Mouse (Mus musculus) E14TG2a.4 (cell line): ENCODE data around the gene Epb41l4b.

ENCODE experiments used
- H3K27me3 ChIP-seq: 2 replicates; pipeline ENCODE4 v1.6.1; 2014; ENCODE audit warnings: low read length, control low read depth; ENCODE audit not compliant: insufficient read depth
- H3K36me3 ChIP-seq: 2 replicates; pipeline ENCODE4 v1.6.1; 2014; ENCODE audit warnings: low read length, control low read depth; ENCODE audit not compliant: insufficient read depth
- H3K4me1 ChIP-seq: replicated peaks from 2 replicates; pipeline ENCODE4 v1.6.1; 2014; ENCODE audit warnings: low read depth, low read length, control low read depth
- H3K4me3 ChIP-seq: replicated peaks from 2 replicates; pipeline ENCODE4 v1.5.1; 2014; ENCODE audit warnings: mild to moderate bottlenecking, low read length
- H3K9me3 ChIP-seq: 2 replicates; pipeline ENCODE4 v1.6.1; 2014; ENCODE audit warnings: low read length, control low read depth
- CTCF ChIP-seq: conservative IDR thresholded peaks from 2 replicates; pipeline ENCODE4 v1.5.1; 2014; ENCODE audit warnings: low read length
- NANOG ChIP-seq: IDR thresholded peaks from 2 replicates; pipeline ENCODE4 v1.6.1; 2014; ENCODE audit warnings: borderline replicate concordance, low read length, mixed read lengths
- POU5F1 ChIP-seq: IDR thresholded peaks from 2 replicates; pipeline ENCODE4 v1.6.1; 2014; ENCODE audit warnings: low read length, borderline replicate concordance

Gene Epb41l4b

DNA sequence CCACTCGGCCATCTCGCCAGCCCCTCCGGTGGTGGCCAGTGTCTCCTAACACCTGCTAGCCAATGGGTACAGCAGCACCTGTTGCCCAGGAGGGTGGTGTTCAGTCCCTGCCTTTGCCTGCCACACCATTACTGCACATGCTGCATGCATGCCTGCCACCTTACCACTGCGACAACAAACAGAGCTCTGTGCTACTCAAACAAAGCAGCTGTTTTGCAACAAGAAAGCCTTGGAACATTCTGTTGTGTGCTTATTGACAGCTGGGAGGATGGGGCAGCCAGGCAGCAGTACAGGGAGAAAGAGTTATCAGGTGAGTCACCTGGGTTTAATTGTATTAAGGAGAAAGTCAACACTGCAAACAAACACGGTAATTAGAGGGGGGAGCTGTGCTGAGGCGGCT is 72.6 kb downstream of the Epb41l4b start:
- Histone ChIP-seq H3K27me3 (no peaks in the 10 kb centered on the region), H3K4me1 (peaks cover 68% of the 10 kb centered on the region), H3K9me3 (no peaks in the 10 kb centered on the region), H3K36me3 (no peaks in the 10 kb centered on the region), H3K4me3 (no peak overlapping the region)
- TF ChIP-seq NANOG (no peak), POU5F1 (no peak), CTCF (no peak)

DNA sequence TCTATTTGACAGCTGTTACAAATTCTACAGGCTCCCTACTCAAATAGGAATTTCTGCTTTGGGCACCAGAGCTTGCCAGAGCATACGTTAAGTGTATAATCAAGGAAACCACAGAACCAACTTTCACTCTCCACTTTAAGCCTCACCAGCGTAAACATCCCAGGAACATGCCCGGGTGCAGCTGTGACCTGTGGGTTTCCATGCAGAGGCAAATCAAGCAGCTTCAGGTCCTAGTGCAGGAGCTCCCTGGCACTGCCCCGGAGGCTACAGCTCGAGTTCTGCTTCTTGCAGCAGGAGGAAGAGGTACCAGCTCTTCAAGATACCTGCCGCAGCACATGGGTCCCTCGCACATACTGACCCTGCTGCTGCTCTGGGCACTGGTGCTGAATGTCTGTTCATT is 74.8 kb downstream of the Epb41l4b start:
- TF ChIP-seq POU5F1 (no peak), NANOG (no peak), CTCF (no peak)
- no peaks in the 10 kb centered on the region for H3K36me3 ChIP-seq
- H3K4me1 ChIP-seq: peaks cover 74% of the 10 kb centered on the region
- no peaks in the 10 kb centered on the region for H3K9me3 ChIP-seq
- no peak overlapping the region for H3K4me3 ChIP-seq
- no peaks in the 10 kb centered on the region; the same call in 1 of the 2 replicates for H3K27me3 ChIP-seq

- H3K4me1 ChIP-seq: peaks cover 70% of the 10 kb centered on the region
- TF ChIP-seq NANOG: no peak
Observed at GRCm38 (mm10) chr4:57067801-57068200, 75.4 kb downstream of the Epb41l4b start.

DNA sequence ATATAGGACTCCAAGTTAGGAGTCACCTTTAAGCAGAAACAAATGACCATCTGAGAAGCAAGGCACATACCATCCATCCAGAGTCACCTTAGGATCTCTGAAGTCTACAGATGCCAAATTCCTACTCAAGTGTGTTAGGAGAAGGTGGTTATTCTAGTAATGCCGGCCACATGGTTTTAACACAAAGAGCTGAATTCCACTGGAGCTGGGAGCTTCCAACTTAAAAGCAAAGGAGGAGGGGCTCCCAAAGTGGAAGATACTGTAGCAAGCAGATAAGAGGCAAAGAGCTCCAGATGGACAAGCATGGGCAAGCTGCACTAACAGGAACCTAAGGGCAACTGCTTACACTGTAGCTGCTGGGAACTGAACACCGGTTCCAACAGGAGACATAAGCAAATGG is 76.3 kb downstream of the Epb41l4b start:
- TF ChIP-seq POU5F1 (no peak), NANOG (no peak), CTCF (no peak)
- Histone ChIP-seq H3K9me3 (no peaks in the 10 kb centered on the region), H3K27me3 (no peaks in the 10 kb centered on the region; the same call in 1 of the 2 replicates), H3K4me1 (peaks cover 61% of the 10 kb centered on the region), H3K4me3 (no peak overlapping the region), H3K36me3 (no peaks in the 10 kb centered on the region)

More at GRCm38 (mm10) chr4:57067801-57068200, 75.4 kb downstream of the Epb41l4b start:
- H3K4me3 ChIP-seq: no peak overlapping the region
- H3K9me3 ChIP-seq: no peaks in the 10 kb centered on the region
- no peaks in the 10 kb centered on the region for H3K36me3 ChIP-seq
- no peaks in the 10 kb centered on the region; the same call in 1 of the 2 replicates for H3K27me3 ChIP-seq

DNA sequence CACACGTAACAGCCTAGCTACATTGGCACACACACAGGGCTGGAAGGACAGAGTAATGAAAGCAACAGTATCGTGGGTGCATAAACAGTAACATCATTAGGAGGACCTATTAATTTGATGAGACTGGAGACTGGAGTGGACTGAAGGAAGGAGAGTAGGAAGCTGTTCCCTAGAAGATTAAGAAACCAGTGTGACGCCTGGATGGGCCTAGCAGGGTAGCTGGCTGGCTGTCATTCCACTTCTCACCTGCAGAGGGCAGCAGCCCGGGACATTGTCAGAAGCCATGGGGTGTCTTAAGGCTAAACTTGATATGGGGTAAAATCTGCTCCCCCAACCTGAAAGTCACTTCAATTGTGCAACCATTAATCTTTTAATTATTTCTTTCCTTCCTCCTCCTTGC is 78.0 kb downstream of the Epb41l4b start:
- H3K9me3 ChIP-seq: no peaks in the 10 kb centered on the region
- TF ChIP-seq NANOG (no peak), CTCF (peak; percentile 99), POU5F1 (no peak)
- peaks cover 49% of the 10 kb centered on the region for H3K4me1 ChIP-seq
- no peaks in the 10 kb centered on the region; the same call in 1 of the 2 replicates for H3K27me3 ChIP-seq
- H3K36me3 ChIP-seq: no peaks in the 10 kb centered on the region
- peak overlapping the region; percentile 49 for H3K4me3 ChIP-seq

DNA sequence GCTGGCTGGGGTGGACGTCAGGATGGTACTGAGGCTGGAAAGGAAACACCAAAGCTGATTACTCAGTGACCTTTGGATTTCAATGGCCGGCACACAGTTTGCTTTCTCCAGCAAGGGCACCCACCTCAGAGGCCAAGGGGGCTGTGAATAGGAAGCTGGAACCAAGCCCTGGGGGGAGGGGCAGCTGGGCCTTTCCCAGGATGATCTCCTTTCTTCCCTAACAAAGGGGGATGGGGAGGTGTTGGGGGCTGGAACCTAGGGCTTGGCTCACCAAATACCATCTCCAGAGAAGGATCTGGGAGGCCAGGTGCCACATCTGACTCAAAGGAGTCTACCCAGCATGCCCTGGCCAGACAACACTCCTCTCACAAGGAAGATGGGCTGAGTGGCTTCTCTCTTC is 78.4 kb downstream of the Epb41l4b start:
- Histone ChIP-seq H3K4me1 (peaks cover 49% of the 10 kb centered on the region), H3K9me3 (no peaks in the 10 kb centered on the region), H3K27me3 (no peaks in the 10 kb centered on the region; the same call in 1 of the 2 replicates), H3K4me3 (peak overlapping the region; percentile 49), H3K36me3 (no peaks in the 10 kb centered on the region)
- TF ChIP-seq NANOG (no peak), CTCF (no peak), POU5F1 (no peak)

DNA sequence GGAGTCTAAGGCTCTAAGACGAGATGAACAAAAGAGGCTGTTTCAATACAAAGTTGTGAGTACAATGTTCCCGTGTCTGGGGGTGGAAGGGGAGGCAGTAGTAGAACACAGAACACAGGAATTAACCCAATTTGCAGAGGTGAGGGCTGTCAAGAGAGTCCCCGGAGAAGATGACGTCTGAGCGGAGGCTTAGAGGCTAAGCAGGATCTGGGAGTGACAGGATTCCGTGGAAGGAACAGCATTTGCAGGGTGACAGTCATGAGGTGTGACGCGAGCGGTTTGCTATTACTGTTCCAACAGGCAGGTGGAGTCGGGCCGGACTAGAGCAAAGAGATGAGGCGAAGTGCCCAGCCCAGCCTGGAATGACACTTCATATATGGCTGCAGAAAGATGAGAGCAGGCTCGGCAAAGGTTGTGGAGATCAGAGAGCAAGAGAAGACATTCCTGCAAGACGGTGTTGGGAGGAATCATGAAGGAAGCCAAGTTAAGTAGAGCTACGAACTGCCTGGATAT is 82.9 kb downstream of the Epb41l4b start:
- no peak for TF ChIP-seq POU5F1
- no peak for TF ChIP-seq CTCF
- no peak for TF ChIP-seq NANOG
- Histone ChIP-seq H3K27me3 (no peaks in the 10 kb centered on the region; the same call in 1 of the 2 replicates), H3K4me3 (no peak overlapping the region), H3K4me1 (peaks cover 21% of the 10 kb centered on the region), H3K36me3 (no peaks in the 10 kb centered on the region), H3K9me3 (no peaks in the 10 kb centered on the region)

GRCm38 (mm10) chr4:57058623-57059022 is 84.6 kb downstream of the Epb41l4b start:
- H3K36me3 ChIP-seq: no peaks in the 10 kb centered on the region
- H3K27me3 ChIP-seq: no peaks in the 10 kb centered on the region; the same call in 1 of the 2 replicates
- no peak for TF ChIP-seq POU5F1
- no peak for TF ChIP-seq CTCF
- no peak for TF ChIP-seq NANOG
- peaks cover 4% of the 10 kb centered on the region for H3K4me1 ChIP-seq
- H3K9me3 ChIP-seq: no peaks in the 10 kb centered on the region
- H3K4me3 ChIP-seq: no peak overlapping the region

DNA sequence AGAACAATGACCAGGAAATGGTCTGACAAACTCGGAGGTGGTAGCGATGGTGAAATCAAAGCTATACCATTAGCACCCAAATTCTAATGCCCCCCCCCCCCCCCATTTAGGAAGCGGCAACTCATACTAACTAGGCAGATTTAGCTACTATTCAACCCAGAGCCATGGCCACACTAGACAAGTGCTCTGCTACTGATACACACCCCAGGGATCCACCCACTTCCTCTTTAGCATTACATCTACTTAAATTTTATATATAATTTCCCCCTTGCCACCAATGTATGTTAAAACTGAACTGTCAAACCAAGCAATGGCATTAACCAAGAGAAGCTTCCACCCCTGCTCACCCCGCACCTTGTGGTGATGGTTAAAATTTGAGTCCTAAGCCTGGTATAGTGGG is 85.6 kb downstream of the Epb41l4b start:
- H3K9me3 ChIP-seq: no peaks in the 10 kb centered on the region
- H3K4me1 ChIP-seq: 0 out of 2 replicates have a peak, but pooled peaks cover 4% of the 10 kb centered on the region
- H3K36me3 ChIP-seq: no peaks in the 10 kb centered on the region
- TF ChIP-seq CTCF: no peak
- TF ChIP-seq POU5F1: no peak
- no peak for TF ChIP-seq NANOG
- no peaks in the 10 kb centered on the region for H3K27me3 ChIP-seq
- no peak overlapping the region for H3K4me3 ChIP-seq
